Mouse (Mus musculus): ENCODE measurements around the gene Tlcd2.

- TF ChIP-seq CTCF (IDR thresholded peaks at IDR 0.05; ENCODE audit: borderline replicate concordance, control insufficient read depth, extremely low read depth, insufficient read depth, low read length, poor library complexity) (no peak), POLR2A (IDR thresholded peaks at IDR 0.05; ENCODE audit: control insufficient read depth, extremely low read depth, insufficient read depth, low read length, poor library complexity) (no peak)
These were observed 2.1 kb downstream of the Tlcd2 start for GRCm38 (mm10) chr11:75463624-75464023.
